Mouse (Mus musculus) lung, adult 2 months (tissue): Measurements from ENCODE around the gene Gm49378.

Experiments used
- CTCF ChIP-seq: fragments of 200-500 bp; IDR thresholded peaks from 2 replicates; pipeline ENCODE4 v1.5.1; 2011; ENCODE audit warnings: mild to moderate bottlenecking, low read length, control low read depth; ENCODE audit not compliant: insufficient read depth
- POLR2A ChIP-seq: fragments of 200-500 bp; IDR thresholded peaks from 2 replicates; pipeline ENCODE4 v1.6.1; 2011; ENCODE audit warnings: low read depth, mild to moderate bottlenecking, control low read depth, low read length, borderline replicate concordance; ENCODE audit errors: extremely low read depth

- TF ChIP-seq CTCF, result no peak
- peak; percentile 86; the same call in 1 of the 2 replicates for TF ChIP-seq POLR2A
Measured at GRCm38 (mm10) chr14:55635523-55636007, 2.1 kb downstream of the Gm49378 start, which contains the start of gene Ipo4.
